Mouse (Mus musculus) midbrain, embryonic 10.5 days (tissue): ENCODE results near the gene Sdf2l1. TPM values are rescaled to one million over a fixed set of nuclear protein-coding genes. Genes with fewer than 3 reads are reported as not detected.
A peak's percentile ranks its signal among the peaks of the same experiment; 100 is the strongest.

Source experiments
- DNase-seq: peaks from one replicate; pipeline ENCODE4 v3.0.0-alpha.2; 2017; ENCODE audit warnings: low spot score
- H3K27ac ChIP-seq: fragments of 300-500 bp; sonication (generic); replicated peaks from 2 replicates; pipeline ENCODE4 v1.5.1; 2016; ENCODE audit warnings: mild to moderate bottlenecking
- H3K27me3 ChIP-seq: fragments of 300-500 bp; sonication (generic); 2 replicates; pipeline ENCODE4 v1.6.1; 2016; ENCODE audit warnings: low read depth, mild to moderate bottlenecking; ENCODE audit not compliant: poor library complexity, severe bottlenecking
- H3K36me3 ChIP-seq: fragments of 300-500 bp; sonication (generic); 2 replicates; pipeline ENCODE4 v1.6.1; 2016; ENCODE audit warnings: mild to moderate bottlenecking, moderate library complexity
- H3K4me1 ChIP-seq: fragments of 300-500 bp; sonication (generic); 2 replicates; pipeline ENCODE4 v1.6.1; 2016
- H3K4me3 ChIP-seq: fragments of 300-500 bp; sonication (generic); 2 replicates; pipeline ENCODE4 v1.5.1; 2016; ENCODE audit warnings: mild to moderate bottlenecking, moderate library complexity
- H3K9me3 ChIP-seq: fragments of 300-500 bp; sonication (generic); replicated peaks from 2 replicates; pipeline ENCODE4 v1.6.1; 2016; ENCODE audit warnings: mild to moderate bottlenecking
- WGBS: fragments of 180-500 bp; shearing (Covaris S2); methylation state at CpG from one replicate; pipeline ENCODE4 v1.1.7; 2016; 5-methylcytosine and 5-hydroxymethylcytosine counted together
- polyA plus RNA-seq: library from polyadenylated mRNA; unstranded; fragments of >200 nt; fragmentation: Nextera tagmentation; extraction: Ambion mirVana; gene quantifications from 2 replicates; pipeline ENCODE4 v1.2.1, GENCODE M21; 2016

The Sdf2l1 gene
- polyA plus RNA-seq, 1 experiment from 2014 or later = 136 TPM

GRCm38 (mm10) chr16:17147391-17147929 is 15.3 kb upstream of the Sdf2l1 start:
- Histone ChIP-seq H3K27me3 (peaks cover 24% of the 10 kb centered on the region), H3K4me1 (peaks cover 27% of the 10 kb centered on the region), H3K27ac (peak overlapping the region; percentile 72; the same call in 1 of the 2 replicates), H3K4me3 (peak overlapping the region; percentile 69), H3K9me3 (no peaks in the 10 kb centered on the region), H3K36me3 (peaks cover 14% of the 10 kb centered on the region)
- DNase-seq = peak; percentile 33
- WGBS = under 1% methylated on average over 41 of the region's 41 CpGs

- Histone ChIP-seq H3K27ac (peak within 1 kb of the TSS; percentile 72), H3K4me3 (peak within 1 kb of the TSS; percentile 69), H3K9me3 (no peaks in the 10 kb centered on the region), H3K27me3 (peaks cover 24% of the 10 kb centered on the region), H3K36me3 (peaks cover 8% of the 10 kb centered on the region), H3K4me1 (peaks cover 27% of the 10 kb centered on the region)
- DNase-seq = peak; percentile 86
- under 1% methylated on average over 34 of the region's 34 CpGs for WGBS
Observed at GRCm38 (mm10) chr16:17146772-17147235, 14.6 kb upstream of the Sdf2l1 start, which contains the start of gene Ccdc116. TSS of gene Ccdc116 (minus strand) at chr16:17147229.

GRCm38 (mm10) chr16:17144339-17144738 is 12.2 kb upstream of the Sdf2l1 start, which contains the start of gene Ydjc:
TSS of gene Ydjc (plus strand) at chr16:17144621.
- Histone ChIP-seq H3K27ac (no peak within 1 kb of the TSS), H3K36me3 (no peaks in the 10 kb centered on the region), H3K9me3 (no peaks in the 10 kb centered on the region), H3K4me1 (peaks cover 27% of the 10 kb centered on the region), H3K27me3 (peaks cover 24% of the 10 kb centered on the region), H3K4me3 (no peak within 1 kb of the TSS)
- 10% methylated on average over 7 of the region's 7 CpGs for WGBS
- DNase-seq = peak; percentile 27

GRCm38 (mm10) chr16:17137355-17137754 is 5.2 kb upstream of the Sdf2l1 start:
- whole genome bisulfite sequencing = 90% methylated on average over 15 of the region's 15 CpGs

DNA sequence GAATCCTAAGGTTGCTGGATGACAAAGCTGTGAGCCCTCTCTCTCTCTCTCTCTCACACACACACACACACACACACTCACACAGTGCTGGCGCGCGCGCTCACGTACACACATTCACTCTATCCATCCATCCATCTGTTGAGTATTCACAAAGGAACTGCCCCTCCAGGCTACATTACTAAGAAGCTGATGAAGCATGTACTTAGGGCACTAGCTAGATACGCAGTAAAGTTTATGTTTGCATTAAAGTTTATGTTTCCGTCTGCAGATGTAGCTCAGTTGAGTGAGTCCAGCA is 670 bp upstream of the Sdf2l1 start:
- H3K36me3 ChIP-seq = peaks cover 13% of the 10 kb centered on the region; the same call in 1 of the 2 replicates
- peak; percentile 36 for DNase-seq
- no peaks in the 10 kb centered on the region for H3K9me3 ChIP-seq
- whole genome bisulfite sequencing = 41% methylated on average over 7 of the region's 7 CpGs
- peak overlapping the region; percentile 92 for H3K27ac ChIP-seq
- H3K27me3 ChIP-seq = no peaks in the 10 kb centered on the region
- H3K4me1 ChIP-seq = peaks cover 26% of the 10 kb centered on the region
- H3K4me3 ChIP-seq = peak overlapping the region; percentile 83

More at GRCm38 (mm10) chr16:17137355-17137754, 5.2 kb upstream of the Sdf2l1 start:
- Histone ChIP-seq H3K4me3 (no peak overlapping the region), H3K4me1 (peaks cover 9% of the 10 kb centered on the region), H3K27ac (no peak overlapping the region), H3K36me3 (no peaks in the 10 kb centered on the region), H3K27me3 (no peaks in the 10 kb centered on the region), H3K9me3 (no peaks in the 10 kb centered on the region)
- no peak for DNase-seq

DNA sequence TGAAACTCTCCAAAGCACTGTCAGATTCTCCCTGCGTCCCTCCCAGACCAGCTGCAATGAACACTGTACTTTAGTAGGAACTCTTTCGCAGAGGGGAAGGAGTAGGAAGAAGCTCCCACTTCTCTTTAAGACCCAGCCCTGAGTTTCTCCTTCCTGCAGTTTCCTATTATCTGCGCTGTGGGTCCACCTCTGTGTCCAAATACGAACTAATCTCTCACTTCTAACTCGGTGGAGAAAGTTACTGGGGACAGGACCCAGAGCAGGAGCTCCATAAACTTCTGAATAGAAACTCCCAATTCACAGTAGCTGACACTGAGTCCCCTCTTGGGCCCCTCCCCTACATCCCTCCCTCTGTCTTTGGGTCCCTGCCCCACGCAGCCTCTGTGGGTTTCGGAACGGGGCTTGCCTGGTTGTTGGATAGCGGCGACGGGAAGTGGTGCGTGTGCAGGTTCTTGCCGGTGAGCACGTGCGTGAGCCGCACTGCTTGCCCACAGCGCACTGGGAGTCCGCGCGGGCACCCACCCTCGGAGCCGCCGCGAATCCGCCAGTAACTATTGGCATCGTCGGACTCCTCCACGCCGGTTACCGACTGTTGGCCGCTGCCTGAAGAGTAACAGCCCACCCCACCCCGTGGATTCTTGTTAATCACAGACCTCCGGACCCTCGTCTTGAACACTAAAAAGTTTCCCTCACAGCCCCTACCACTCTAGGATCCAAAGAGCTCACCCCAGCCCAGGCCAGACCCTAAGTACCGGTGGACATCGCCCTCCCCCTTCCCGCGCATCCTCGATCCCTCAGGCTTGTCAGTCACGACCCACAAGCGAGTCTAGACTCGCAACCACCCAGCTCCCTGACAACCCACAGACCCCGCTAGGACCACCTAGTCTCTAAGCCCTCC is 743 bp downstream of the Sdf2l1 start:
- no peak for DNase-seq
- Histone ChIP-seq H3K27me3 (no peaks in the 10 kb centered on the region), H3K4me3 (peak overlapping the region; percentile 83), H3K4me1 (peaks cover 26% of the 10 kb centered on the region), H3K36me3 (peaks cover 13% of the 10 kb centered on the region; the same call in 1 of the 2 replicates), H3K9me3 (no peaks in the 10 kb centered on the region), H3K27ac (peak overlapping the region; percentile 92)
- 4% methylated on average over 43 of the region's 43 CpGs for WGBS

DNA sequence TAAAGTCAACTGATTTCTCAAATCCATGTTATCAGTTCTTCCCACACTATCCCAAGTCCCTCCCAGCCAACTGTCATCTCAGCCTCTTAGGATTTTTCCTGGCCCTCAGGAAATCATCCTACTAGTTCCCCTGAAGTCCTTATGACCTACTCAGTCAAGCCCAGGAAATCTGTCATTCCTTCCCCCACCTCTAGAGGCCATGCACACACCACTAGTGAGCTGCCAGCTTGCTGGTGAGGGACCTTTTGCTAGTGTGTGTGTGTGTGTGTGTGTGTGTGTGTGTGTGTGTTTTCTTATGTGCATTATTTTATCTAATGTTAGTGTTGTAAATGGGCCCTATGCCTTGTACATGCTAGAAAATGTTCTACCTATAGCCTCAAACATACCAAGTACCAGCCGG is 4.9 kb downstream of the Sdf2l1 start:
- Histone ChIP-seq H3K27me3 (no peaks in the 10 kb centered on the region), H3K4me1 (peaks cover 46% of the 10 kb centered on the region), H3K9me3 (no peaks in the 10 kb centered on the region), H3K27ac (no peak overlapping the region), H3K4me3 (no peak overlapping the region), H3K36me3 (peaks cover 25% of the 10 kb centered on the region)
- WGBS = 89% methylated on average over 1 of the region's 1 CpGs
- DNase-seq = peak; percentile 34

GRCm38 (mm10) chr16:17124871-17125520 is 7.2 kb downstream of the Sdf2l1 start, which contains the start of gene 2610318N02Rik:
TSS of gene 2610318N02Rik (minus strand) at chr16:17125167.
- Histone ChIP-seq H3K4me1 (peaks cover 43% of the 10 kb centered on the region), H3K27me3 (no peaks in the 10 kb centered on the region), H3K36me3 (peaks cover 41% of the 10 kb centered on the region), H3K27ac (peak within 1 kb of the TSS; percentile 93), H3K9me3 (no peaks in the 10 kb centered on the region), H3K4me3 (peak within 1 kb of the TSS; percentile 72)
- WGBS = under 1% methylated on average over 25 of the region's 25 CpGs
- peak; percentile 90 for DNase-seq

GRCm38 (mm10) chr16:17124119-17124870 is 7.9 kb downstream of the Sdf2l1 start:
- H3K36me3 ChIP-seq = peaks cover 42% of the 10 kb centered on the region
- H3K27me3 ChIP-seq = no peaks in the 10 kb centered on the region
- H3K27ac ChIP-seq = peak overlapping the region; percentile 93
- WGBS = under 1% methylated on average over 22 of the region's 22 CpGs
- no peaks in the 10 kb centered on the region for H3K9me3 ChIP-seq
- H3K4me3 ChIP-seq = peak overlapping the region; percentile 72
- H3K4me1 ChIP-seq = peaks cover 43% of the 10 kb centered on the region
- peak; percentile 88 for DNase-seq

- Histone ChIP-seq H3K27ac (0 out of 2 replicates have a peak overlapping the region, but pooled peaks have one; percentile 33), H3K36me3 (peaks cover 69% of the 10 kb centered on the region), H3K4me3 (peak overlapping the region; percentile 35), H3K27me3 (no peaks in the 10 kb centered on the region), H3K4me1 (peaks cover 43% of the 10 kb centered on the region), H3K9me3 (no peaks in the 10 kb centered on the region)
- peak; percentile 18 for DNase-seq
- WGBS = 45% methylated on average over 14 of the region's 14 CpGs
Observed at GRCm38 (mm10) chr16:17121569-17121968, 10.6 kb downstream of the Sdf2l1 start.

GRCm38 (mm10) chr16:17117309-17117799 is 14.8 kb downstream of the Sdf2l1 start:
- no peak for DNase-seq

More at GRCm38 (mm10) chr16:17117309-17117799, 14.8 kb downstream of the Sdf2l1 start:
- H3K4me3 ChIP-seq = no peak overlapping the region
- no peaks in the 10 kb centered on the region for H3K27me3 ChIP-seq
- 93% methylated on average over 5 of the region's 5 CpGs for WGBS
- H3K4me1 ChIP-seq = peaks cover 15% of the 10 kb centered on the region
- H3K27ac ChIP-seq = no peak overlapping the region
- H3K36me3 ChIP-seq = peaks cover 99% of the 10 kb centered on the region
- no peaks in the 10 kb centered on the region for H3K9me3 ChIP-seq
